Mouse (Mus musculus) lung, postnatal 0 days (tissue): ENCODE measurements at regions not wholly inside any gene's neighbourhood (a gene's known extent, or its start where the extent isn't known, plus 50 kb on each side); places are given as distances from the start of the nearest gene placed in this dataset.

Source experiments
- CTCF ChIP-seq: IDR thresholded peaks from 2 replicates; pipeline ENCODE4 v1.5.1; 2016; ENCODE audit warnings: antibody characterized with exemption, mild to moderate bottlenecking
- EP300 ChIP-seq: IDR thresholded peaks from 2 replicates; pipeline ENCODE4 v1.6.1; 2016; ENCODE audit warnings: antibody characterized with exemption, mild to moderate bottlenecking, control low read depth

DNA sequence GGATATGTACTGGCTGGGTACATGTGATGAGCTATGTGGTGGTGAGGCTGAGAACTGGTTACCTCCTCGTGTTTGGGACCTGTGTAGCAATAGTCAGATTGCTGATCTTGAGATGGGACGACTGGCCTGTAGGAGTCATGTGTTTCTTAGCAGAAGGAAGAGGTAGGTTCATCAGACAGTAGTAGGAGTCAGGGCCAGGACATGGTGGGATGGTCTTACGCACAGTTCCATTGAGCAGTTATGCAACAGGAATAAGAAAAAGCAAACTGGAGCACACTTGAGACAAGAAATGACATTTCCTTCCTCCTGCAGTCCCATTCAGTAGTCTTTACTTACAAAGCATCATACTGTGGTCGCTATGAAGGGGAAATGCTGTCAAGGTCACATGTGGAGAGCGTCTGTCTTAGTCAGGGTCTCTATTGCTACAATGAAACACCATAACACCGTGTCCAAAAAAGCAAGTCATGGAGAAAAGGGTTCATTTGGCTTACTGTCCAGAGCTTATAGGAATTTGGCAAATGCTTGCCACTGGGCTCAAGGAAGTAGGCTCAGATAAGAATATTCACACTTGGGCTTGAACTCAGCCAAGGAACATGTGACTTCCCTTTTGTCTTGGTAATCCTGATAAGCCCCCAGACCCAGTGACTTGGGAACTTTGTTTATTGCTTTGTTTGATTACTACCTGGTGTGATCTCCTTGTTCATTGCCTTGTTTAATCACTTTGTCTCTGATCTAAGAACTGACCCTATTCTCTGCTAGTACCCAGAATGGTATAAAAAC lies 72.0 kb downstream of the Tnfaip3 start:
- TF ChIP-seq CTCF (no peak), EP300 (no peak)
